Mouse (Mus musculus): Measurements from ENCODE around the gene Ptpn6.

DNA sequence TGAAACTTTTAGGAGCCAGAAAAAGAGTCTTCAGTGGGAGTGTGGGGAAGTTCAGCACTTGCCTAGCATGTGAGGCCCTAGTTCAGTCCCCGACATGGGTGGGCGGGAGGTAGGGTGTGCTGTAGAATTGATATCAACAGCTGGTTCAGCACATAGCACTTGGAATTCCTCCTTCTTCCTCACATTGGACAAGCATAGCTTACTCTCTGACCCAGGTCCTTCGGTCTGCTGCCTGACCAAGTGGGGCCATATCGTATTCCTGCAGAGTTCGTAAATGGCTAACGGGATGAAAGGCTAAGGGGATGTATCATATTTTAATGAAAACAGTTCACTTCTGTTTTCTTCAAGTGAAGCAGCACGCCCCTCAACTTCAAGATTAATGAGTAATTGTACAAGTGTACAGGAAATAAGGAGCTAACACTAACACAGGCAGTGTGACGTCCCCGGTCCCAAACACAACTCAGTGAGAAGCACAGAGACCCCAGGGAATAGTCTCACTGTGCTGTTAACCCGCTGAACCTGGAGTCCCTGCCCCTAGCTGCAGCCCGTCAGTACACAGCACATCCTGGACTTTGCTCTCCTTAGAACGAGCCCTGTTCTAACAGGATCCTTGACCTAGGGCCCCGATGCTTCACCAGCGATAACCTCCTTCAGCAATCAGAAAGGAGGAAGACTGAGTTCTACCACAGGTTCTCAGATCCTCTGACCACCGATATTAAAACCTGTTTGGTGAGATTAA, 45.1 kb downstream of the Ptpn6 start:
- TF ChIP-seq CTCF (IDR thresholded peaks at IDR 0.05 in 2 of 3, conservative IDR thresholded peaks at IDR 0.05 in 1 of 3; ENCODE audit: control insufficient read depth in 1 of 3, insufficient read depth in 1 of 3, low read depth in 2 of 3, low read length in 3 of 3, poor library complexity in 1 of 3, severe bottlenecking in 1 of 3) (no peak), CHD2 (IDR thresholded peaks at IDR 0.05; ENCODE audit: low read length) (no peak), EP300 (IDR thresholded peaks at IDR 0.05; ENCODE audit: low read depth in 1 of 2, low read length in 2 of 2) (no peak), POLR2A (IDR thresholded peaks at IDR 0.05; ENCODE audit: control insufficient read depth in 1 of 2, insufficient read depth in 1 of 2, low read depth in 1 of 2, low read length in 2 of 2, poor library complexity in 1 of 2) (no peak; a peak in 1 of 4 replicates), TAL1 (IDR thresholded peaks at IDR 0.05; ENCODE audit: low read length) (no peak)
